Mouse (Mus musculus) intestine, embryonic 14.5 days (tissue): ENCODE results near the gene Efcc1. TPM values are rescaled to one million over a fixed set of nuclear protein-coding genes. Genes with fewer than 3 reads are reported as not detected.
"Not testable (repeated sequence)": the region's sequence is repeated elsewhere in the genome, so short reads cannot be mapped to it uniquely, and the experiment has no call there.

ENCODE experiments used
- ATAC-seq: fragments of 200-750 bp; cut with Nextera tagmentation; replicated peaks from 2 replicates; pipeline ENCODE4 v1.8.0; 2017; ENCODE audit warnings: low read depth, moderate number of reproducible peaks, moderate TSS enrichment, moderate library complexity; ENCODE audit not compliant: low FRiP score, low TSS enrichment
- DNase-seq: peaks from one replicate; pipeline ENCODE4 v3.0.0-alpha.2; 2018; ENCODE audit warnings: low spot score
- H3K27ac ChIP-seq: fragments of 300-500 bp; sonication (generic); 2 replicates; pipeline ENCODE4 v1.5.1; 2014; ENCODE audit warnings: low read depth, mild to moderate bottlenecking, control low read depth
- H3K27me3 ChIP-seq: fragments of 300-500 bp; sonication (generic); replicated peaks from 2 replicates; pipeline ENCODE4 v1.6.1; 2014; ENCODE audit warnings: low read length, control low read depth; ENCODE audit not compliant: control insufficient read depth, insufficient read depth
- H3K36me3 ChIP-seq: fragments of 300-500 bp; sonication (generic); 2 replicates; pipeline ENCODE4 v1.6.1; 2014; ENCODE audit warnings: low read length, control low read depth; ENCODE audit not compliant: control insufficient read depth, insufficient read depth
- H3K4me1 ChIP-seq: fragments of 300-500 bp; sonication (generic); replicated peaks from 2 replicates; pipeline ENCODE4 v1.6.1; 2014; ENCODE audit warnings: low read length, control low read depth, mixed read lengths; ENCODE audit not compliant: control insufficient read depth, insufficient read depth
- H3K4me2 ChIP-seq: fragments of 300-500 bp; sonication (generic); 2 replicates; pipeline ENCODE4 v1.6.1; 2014; ENCODE audit warnings: low read length
- H3K4me3 ChIP-seq: fragments of 300-500 bp; sonication (generic); 2 replicates; pipeline ENCODE4 v1.5.1; 2014; ENCODE audit warnings: low read depth, low read length, control low read depth, mixed read lengths
- H3K9ac ChIP-seq: fragments of 300-500 bp; sonication (generic); 2 replicates; pipeline ENCODE4 v1.6.1; 2014; ENCODE audit warnings: mild to moderate bottlenecking, low read length
- H3K9me3 ChIP-seq: fragments of 300-500 bp; sonication (generic); 2 replicates; pipeline ENCODE4 v1.6.1; 2016; ENCODE audit warnings: low read length, control low read depth; ENCODE audit not compliant: control insufficient read depth
- WGBS: fragments of 180-500 bp; shearing (Covaris S2); extraction: QIAGEN DNeasy Blood & Tissue Kit; methylation state at CpG from one replicate; pipeline ENCODE4 v1.1.7; 2014; 5-methylcytosine and 5-hydroxymethylcytosine counted together
- polyA plus RNA-seq: library from polyadenylated mRNA; unstranded; fragments of >200 nt; fragmentation: Nextera tagmentation; extraction: Ambion mirVana; gene quantifications from 2 replicates; pipeline ENCODE4 v1.2.1, GENCODE M21; 2014

Gene Efcc1
- polyA plus RNA-seq, 1 experiment from 2014 or later: 1.4 TPM

- Histone ChIP-seq H3K36me3 (no peaks in the 10 kb centered on the region), H3K9me3 (no peaks in the 10 kb centered on the region), H3K4me2 (no peak overlapping the region), H3K4me3 (no peak overlapping the region), H3K4me1 (no peaks in the 10 kb centered on the region), H3K9ac (no peak overlapping the region), H3K27ac (no peak overlapping the region), H3K27me3 (no peaks in the 10 kb centered on the region)
- ATAC-seq (no peak), DNase-seq (peak; percentile 44)
- 69% methylated on average over 4 of the region's 4 CpGs for WGBS
Observed at GRCm38 (mm10) chr6:87763376-87764280, 33.0 kb downstream of the Efcc1 start.

- not testable (repeated sequence) for H3K4me1 ChIP-seq, H3K9ac ChIP-seq, H3K27me3 ChIP-seq, H3K27ac ChIP-seq, H3K36me3 ChIP-seq, H3K4me2 ChIP-seq, H3K9me3 ChIP-seq, H3K4me3 ChIP-seq, ATAC-seq
- peak; percentile 46 for DNase-seq
- WGBS: 93% methylated on average over 2 of the region's 2 CpGs
Observed at GRCm38 (mm10) chr6:87764296-87764695, 33.6 kb downstream of the Efcc1 start.

GRCm38 (mm10) chr6:87770626-87771025 is 40.0 kb downstream of the Efcc1 start:
- Histone ChIP-seq H3K4me2 (no peak overlapping the region), H3K27me3 (no peaks in the 10 kb centered on the region), H3K9me3 (no peaks in the 10 kb centered on the region), H3K36me3 (no peaks in the 10 kb centered on the region), H3K4me3 (no peak overlapping the region), H3K4me1 (no peaks in the 10 kb centered on the region), H3K27ac (no peak overlapping the region), H3K9ac (no peak overlapping the region)
- DNase-seq (no peak), ATAC-seq (no peak)
- WGBS: 52% methylated on average over 8 of the region's 8 CpGs

GRCm38 (mm10) chr6:87774466-87774865 is 43.8 kb downstream of the Efcc1 start:
- Histone ChIP-seq H3K4me3 (no peak overlapping the region), H3K4me1 (no peaks in the 10 kb centered on the region), H3K4me2 (no peak overlapping the region), H3K27me3 (no peaks in the 10 kb centered on the region), H3K9ac (no peak overlapping the region), H3K9me3 (no peaks in the 10 kb centered on the region), H3K36me3 (no peaks in the 10 kb centered on the region), H3K27ac (no peak overlapping the region)
- WGBS: 47% methylated on average over 1 of the region's 1 CpGs
- DNase-seq: no peak
- ATAC-seq: no peak

- ATAC-seq: no peak
- Histone ChIP-seq H3K4me2 (no peak overlapping the region), H3K27ac (no peak overlapping the region), H3K9me3 (no peaks in the 10 kb centered on the region), H3K36me3 (no peaks in the 10 kb centered on the region), H3K4me1 (no peaks in the 10 kb centered on the region), H3K27me3 (no peaks in the 10 kb centered on the region), H3K4me3 (no peak overlapping the region), H3K9ac (no peak overlapping the region)
- DNase-seq: no peak
- WGBS: 77% methylated on average over 9 of the region's 9 CpGs
Observed at GRCm38 (mm10) chr6:87774909-87775308, 44.2 kb downstream of the Efcc1 start.

- Histone ChIP-seq H3K36me3 (no peaks in the 10 kb centered on the region), H3K4me2 (no peak overlapping the region), H3K9me3 (no peaks in the 10 kb centered on the region), H3K4me1 (no peaks in the 10 kb centered on the region), H3K27ac (no peak overlapping the region), H3K9ac (no peak overlapping the region), H3K27me3 (no peaks in the 10 kb centered on the region), H3K4me3 (no peak overlapping the region)
- DNase-seq (no peak), ATAC-seq (no peak)
- 70% methylated on average over 3 of the region's 3 CpGs for WGBS
Observed at GRCm38 (mm10) chr6:87775588-87776245, 45.0 kb downstream of the Efcc1 start.

- no peak for ATAC-seq
- Histone ChIP-seq H3K4me2 (no peak overlapping the region), H3K27me3 (no peaks in the 10 kb centered on the region), H3K9ac (no peak overlapping the region), H3K4me3 (no peak overlapping the region), H3K36me3 (no peaks in the 10 kb centered on the region), H3K4me1 (no peaks in the 10 kb centered on the region), H3K27ac (no peak overlapping the region), H3K9me3 (no peaks in the 10 kb centered on the region)
- 60% methylated on average over 1 of the region's 1 CpGs for WGBS
- DNase-seq: no peak
Observed at GRCm38 (mm10) chr6:87776663-87777062, 46.0 kb downstream of the Efcc1 start.

GRCm38 (mm10) chr6:87777842-87778241 is 47.2 kb downstream of the Efcc1 start, which contains the start of gene Gp9:
Gp9 (plus strand) TSS chr6:87778072.
- no peak for ATAC-seq
- WGBS: 80% methylated on average over 2 of the region's 2 CpGs

More at GRCm38 (mm10) chr6:87777842-87778241, 47.2 kb downstream of the Efcc1 start, which contains the start of gene Gp9:
- Histone ChIP-seq H3K9me3 (no peaks in the 10 kb centered on the region), H3K27me3 (no peaks in the 10 kb centered on the region), H3K4me2 (no peak within 1 kb of the TSS), H3K9ac (no peak within 1 kb of the TSS), H3K27ac (no peak within 1 kb of the TSS), H3K36me3 (no peaks in the 10 kb centered on the region), H3K4me1 (no peaks in the 10 kb centered on the region), H3K4me3 (no peak within 1 kb of the TSS)
- DNase-seq: no peak
